Mouse (Mus musculus): ENCODE results near the gene Fbxo28. TPM values are rescaled to one million over a fixed set of nuclear protein-coding genes. Genes with fewer than 3 reads are reported as not detected.

Fbxo28 gene
- polyA plus RNA-seq, 1 experiment from 2014 or later, result 31.8 TPM

GRCm38 (mm10) chr1:182338961-182339565 lies 2.4 kb downstream of the Fbxo28 start:
- Histone ChIP-seq H3K36me3 (replicated peaks; ENCODE audit: control insufficient read depth, insufficient read depth, low read depth, low read length) (no peaks in the 10 kb centered on the region), H3K4me3 (ENCODE audit: low read depth, low read length) (no peak overlapping the region), H3K9ac (replicated peaks; ENCODE audit: low read length) (no peak overlapping the region), H3K4me1 (ENCODE audit: control insufficient read depth, insufficient read depth, low read length) (no peaks in the 10 kb centered on the region), H3K27ac (replicated peaks; ENCODE audit: low read depth, low read length) (no peak overlapping the region), H3K4me2 (ENCODE audit: low read depth, low read length) (no peak overlapping the region), H3K9me3 (replicated peaks; ENCODE audit: control insufficient read depth, low read length) (no peaks in the 10 kb centered on the region), H3K27me3 (ENCODE audit: control insufficient read depth, insufficient read depth, low read length) (no peaks in the 10 kb centered on the region)
- DNase-seq (ENCODE audit: low spot score) (no peak), ATAC-seq (replicated peaks; ENCODE audit: insufficient number of reproducible peaks, low FRiP score, low TSS enrichment, low read depth) (no peak)
- 82% methylated on average over 7 of the region's 7 CpGs for WGBS

GRCm38 (mm10) chr1:182333766-182334437 lies 7.5 kb downstream of the Fbxo28 start:
- Histone ChIP-seq H3K27ac (replicated peaks; ENCODE audit: low read depth, low read length) (no peak overlapping the region), H3K9me3 (replicated peaks; ENCODE audit: control insufficient read depth, low read length) (no peaks in the 10 kb centered on the region), H3K4me3 (ENCODE audit: low read depth, low read length) (no peak overlapping the region), H3K9ac (replicated peaks; ENCODE audit: low read length) (no peak overlapping the region), H3K4me2 (ENCODE audit: low read depth, low read length) (no peak overlapping the region), H3K4me1 (ENCODE audit: control insufficient read depth, insufficient read depth, low read length) (no peaks in the 10 kb centered on the region), H3K27me3 (ENCODE audit: control insufficient read depth, insufficient read depth, low read length) (no peaks in the 10 kb centered on the region), H3K36me3 (replicated peaks; ENCODE audit: control insufficient read depth, insufficient read depth, low read depth, low read length) (no peaks in the 10 kb centered on the region)
- no peak for DNase-seq (ENCODE audit: low spot score)
- WGBS, result 93% methylated on average over 7 of the region's 7 CpGs
- no peak for ATAC-seq (replicated peaks; ENCODE audit: insufficient number of reproducible peaks, low FRiP score, low TSS enrichment, low read depth)

GRCm38 (mm10) chr1:182332090-182333034 lies 9.1 kb downstream of the Fbxo28 start:
- DNase-seq (ENCODE audit: low spot score) (no peak), ATAC-seq (replicated peaks; ENCODE audit: insufficient number of reproducible peaks, low FRiP score, low TSS enrichment, low read depth) (no peak)
- Histone ChIP-seq H3K27me3 (ENCODE audit: control insufficient read depth, insufficient read depth, low read length) (no peaks in the 10 kb centered on the region), H3K9me3 (replicated peaks; ENCODE audit: control insufficient read depth, low read length) (no peaks in the 10 kb centered on the region), H3K9ac (replicated peaks; ENCODE audit: low read length) (no peak overlapping the region), H3K4me3 (ENCODE audit: low read depth, low read length) (no peak overlapping the region), H3K36me3 (replicated peaks; ENCODE audit: control insufficient read depth, insufficient read depth, low read depth, low read length) (no peaks in the 10 kb centered on the region), H3K4me2 (ENCODE audit: low read depth, low read length) (no peak overlapping the region), H3K27ac (replicated peaks; ENCODE audit: low read depth, low read length) (no peak overlapping the region), H3K4me1 (ENCODE audit: control insufficient read depth, insufficient read depth, low read length) (no peaks in the 10 kb centered on the region)
- 93% methylated on average over 5 of the region's 5 CpGs for WGBS

GRCm38 (mm10) chr1:182325919-182326318 lies 15.5 kb downstream of the Fbxo28 start:
- no peak overlapping the region for H3K4me2 ChIP-seq (ENCODE audit: low read depth, low read length)
- H3K4me1 ChIP-seq (ENCODE audit: control insufficient read depth, insufficient read depth, low read length), result no peaks in the 10 kb centered on the region
- H3K9ac ChIP-seq (replicated peaks; ENCODE audit: low read length), result no peak overlapping the region
- ATAC-seq (replicated peaks; ENCODE audit: insufficient number of reproducible peaks, low FRiP score, low TSS enrichment, low read depth), result no peak
- 91% methylated on average over 1 of the region's 1 CpGs for WGBS
- H3K9me3 ChIP-seq (replicated peaks; ENCODE audit: control insufficient read depth, low read length), result no peaks in the 10 kb centered on the region
- peaks cover 8% of the 10 kb centered on the region for H3K36me3 ChIP-seq (replicated peaks; ENCODE audit: control insufficient read depth, insufficient read depth, low read depth, low read length)
- no peak overlapping the region for H3K27ac ChIP-seq (replicated peaks; ENCODE audit: low read depth, low read length)
- H3K4me3 ChIP-seq (ENCODE audit: low read depth, low read length), result no peak overlapping the region
- no peak for DNase-seq (ENCODE audit: low spot score)
- H3K27me3 ChIP-seq (ENCODE audit: control insufficient read depth, insufficient read depth, low read length), result no peaks in the 10 kb centered on the region

- no peaks in the 10 kb centered on the region for H3K9me3 ChIP-seq (replicated peaks; ENCODE audit: control insufficient read depth, low read length)
- no peak overlapping the region for H3K4me2 ChIP-seq (ENCODE audit: low read depth, low read length)
- ATAC-seq (replicated peaks; ENCODE audit: insufficient number of reproducible peaks, low FRiP score, low TSS enrichment, low read depth) (no peak), DNase-seq (ENCODE audit: low spot score) (no peak)
- H3K36me3 ChIP-seq (replicated peaks; ENCODE audit: control insufficient read depth, insufficient read depth, low read depth, low read length), result peaks cover 8% of the 10 kb centered on the region
- 99% methylated on average over 7 of the region's 7 CpGs for WGBS
- no peak overlapping the region for H3K27ac ChIP-seq (replicated peaks; ENCODE audit: low read depth, low read length)
- H3K4me1 ChIP-seq (ENCODE audit: control insufficient read depth, insufficient read depth, low read length), result no peaks in the 10 kb centered on the region
- no peak overlapping the region for H3K9ac ChIP-seq (replicated peaks; ENCODE audit: low read length)
- no peak overlapping the region for H3K4me3 ChIP-seq (ENCODE audit: low read depth, low read length)
- H3K27me3 ChIP-seq (ENCODE audit: control insufficient read depth, insufficient read depth, low read length), result no peaks in the 10 kb centered on the region
Measured at GRCm38 (mm10) chr1:182324552-182324951, 16.9 kb downstream of the Fbxo28 start.

GRCm38 (mm10) chr1:182323139-182323538 lies 18.3 kb downstream of the Fbxo28 start:
- H3K9ac ChIP-seq (replicated peaks; ENCODE audit: low read length), result no peak overlapping the region
- no peaks in the 10 kb centered on the region for H3K9me3 ChIP-seq (replicated peaks; ENCODE audit: control insufficient read depth, low read length)
- H3K4me2 ChIP-seq (ENCODE audit: low read depth, low read length), result no peak overlapping the region
- no peak overlapping the region for H3K27ac ChIP-seq (replicated peaks; ENCODE audit: low read depth, low read length)
- no peaks in the 10 kb centered on the region for H3K4me1 ChIP-seq (ENCODE audit: control insufficient read depth, insufficient read depth, low read length)
- ATAC-seq (replicated peaks; ENCODE audit: insufficient number of reproducible peaks, low FRiP score, low TSS enrichment, low read depth), result no peak
- H3K27me3 ChIP-seq (ENCODE audit: control insufficient read depth, insufficient read depth, low read length), result no peaks in the 10 kb centered on the region
- peaks cover 8% of the 10 kb centered on the region for H3K36me3 ChIP-seq (replicated peaks; ENCODE audit: control insufficient read depth, insufficient read depth, low read depth, low read length)
- WGBS, result 93% methylated on average over 3 of the region's 3 CpGs
- no peak overlapping the region for H3K4me3 ChIP-seq (ENCODE audit: low read depth, low read length)
- DNase-seq (ENCODE audit: low spot score), result no peak

GRCm38 (mm10) chr1:182314201-182314600 lies 27.2 kb downstream of the Fbxo28 start:
- WGBS, result 96% methylated on average over 5 of the region's 5 CpGs
- Histone ChIP-seq H3K4me2 (ENCODE audit: low read depth, low read length) (no peak overlapping the region), H3K4me1 (ENCODE audit: control insufficient read depth, insufficient read depth, low read length) (no peaks in the 10 kb centered on the region), H3K27me3 (ENCODE audit: control insufficient read depth, insufficient read depth, low read length) (no peaks in the 10 kb centered on the region), H3K9me3 (replicated peaks; ENCODE audit: control insufficient read depth, low read length) (no peaks in the 10 kb centered on the region), H3K36me3 (replicated peaks; ENCODE audit: control insufficient read depth, insufficient read depth, low read depth, low read length) (no peaks in the 10 kb centered on the region; the same call in none of the 2 replicates), H3K4me3 (ENCODE audit: low read depth, low read length) (no peak overlapping the region), H3K27ac (replicated peaks; ENCODE audit: low read depth, low read length) (no peak overlapping the region), H3K9ac (replicated peaks; ENCODE audit: low read length) (no peak overlapping the region)
- no peak for DNase-seq (ENCODE audit: low spot score)
- no peak for ATAC-seq (replicated peaks; ENCODE audit: insufficient number of reproducible peaks, low FRiP score, low TSS enrichment, low read depth)
